Mouse (Mus musculus) gastrocnemius, adult 18-20 months (tissue): Measurements from ENCODE around the gene Pcdh9. TPM values are rescaled to one million over a fixed set of nuclear protein-coding genes. Genes with fewer than 3 reads are reported as not detected.

Experiments
- DNase-seq: peaks from one replicate; pipeline ENCODE4 v3.0.0; 2021; ENCODE audit warnings: low spot score
- total RNA-seq, 2 experiments: library from RNA; stranded (reverse); gene quantifications; 2 replicates each; pipeline ENCODE4 v1.2.3; 2021

Gene Pcdh9
- total RNA-seq, 2 experiments from 2014 or later, result 0.25 to 0.40 TPM

DNA sequence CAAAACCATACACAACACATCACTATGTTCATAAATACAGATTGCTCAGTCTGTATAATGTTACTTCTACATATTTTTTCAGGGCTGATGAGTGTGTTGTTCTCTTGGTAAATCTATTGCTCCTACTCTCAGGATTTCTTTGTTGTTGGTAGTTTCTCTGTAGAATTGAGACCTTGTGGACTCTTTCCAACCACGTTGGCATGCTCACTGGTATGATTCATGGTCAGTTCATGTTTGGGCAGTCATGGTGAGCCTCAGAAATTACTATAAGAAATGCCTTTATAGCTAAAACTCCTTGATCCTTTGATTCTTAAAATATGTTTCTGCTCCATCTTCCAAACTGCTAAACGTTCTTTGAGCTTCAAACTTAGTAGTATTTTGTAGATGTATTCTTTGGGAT lies 326.1 kb downstream of the Pcdh9 start:
- DNase-seq, result no peak

DNA sequence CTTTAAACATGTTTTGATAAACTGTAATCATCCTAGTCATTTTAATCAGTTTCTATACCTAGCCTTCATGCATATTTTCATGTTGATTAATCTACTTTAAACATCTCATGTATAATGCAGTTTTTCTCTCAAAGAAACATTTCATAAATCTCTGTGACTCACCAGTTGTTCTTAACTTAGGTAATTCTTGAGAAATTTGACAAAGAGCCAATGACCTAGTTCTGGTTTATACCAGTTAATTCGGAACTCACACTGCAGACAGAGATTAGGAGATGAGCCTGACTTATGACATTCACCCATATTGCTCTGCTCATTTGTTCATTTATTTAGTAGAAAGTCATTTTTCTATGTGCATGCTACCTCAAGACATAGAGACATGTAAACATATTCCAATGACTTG lies 328.9 kb downstream of the Pcdh9 start:
- DNase-seq, result no peak

DNA sequence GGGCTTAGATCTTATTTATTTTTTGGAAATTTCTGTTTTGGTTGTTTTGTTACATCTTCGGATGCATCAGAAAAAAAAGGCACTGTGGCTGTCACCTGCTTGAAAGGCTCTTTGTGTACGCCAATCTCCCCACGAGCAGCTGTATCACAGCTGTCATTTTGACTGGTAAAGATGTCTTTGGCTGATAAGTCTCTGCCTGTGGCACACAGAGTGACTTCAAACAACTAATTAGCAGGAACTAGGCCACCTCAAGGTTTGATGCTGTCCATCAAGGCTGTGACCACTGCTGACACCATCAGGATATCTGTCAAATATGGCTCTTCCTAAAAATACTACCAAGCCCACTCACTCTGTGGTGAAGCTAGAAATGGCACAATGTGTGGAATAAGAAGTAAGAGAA lies 336.7 kb downstream of the Pcdh9 start:
- no peak for DNase-seq

DNA sequence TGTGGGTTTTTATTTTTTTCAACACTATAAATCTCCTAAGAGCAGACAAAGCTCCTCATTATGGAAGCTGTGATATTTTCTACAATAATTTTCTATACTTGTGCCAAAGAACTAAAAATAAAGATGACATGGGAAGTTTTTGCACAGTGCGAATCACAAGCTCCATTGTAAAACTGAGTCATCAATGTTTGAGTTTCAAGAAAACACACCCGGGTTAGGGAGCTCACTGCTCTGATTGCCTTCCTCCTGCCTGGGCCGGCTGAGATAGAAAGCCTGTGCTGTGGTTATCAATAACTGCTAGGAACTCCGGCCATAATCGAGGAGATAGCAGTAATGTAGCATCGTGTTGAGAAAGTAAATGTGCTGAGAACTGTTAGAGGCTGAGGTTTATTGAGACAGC lies 344.9 kb downstream of the Pcdh9 start:
- DNase-seq, result no peak

DNA sequence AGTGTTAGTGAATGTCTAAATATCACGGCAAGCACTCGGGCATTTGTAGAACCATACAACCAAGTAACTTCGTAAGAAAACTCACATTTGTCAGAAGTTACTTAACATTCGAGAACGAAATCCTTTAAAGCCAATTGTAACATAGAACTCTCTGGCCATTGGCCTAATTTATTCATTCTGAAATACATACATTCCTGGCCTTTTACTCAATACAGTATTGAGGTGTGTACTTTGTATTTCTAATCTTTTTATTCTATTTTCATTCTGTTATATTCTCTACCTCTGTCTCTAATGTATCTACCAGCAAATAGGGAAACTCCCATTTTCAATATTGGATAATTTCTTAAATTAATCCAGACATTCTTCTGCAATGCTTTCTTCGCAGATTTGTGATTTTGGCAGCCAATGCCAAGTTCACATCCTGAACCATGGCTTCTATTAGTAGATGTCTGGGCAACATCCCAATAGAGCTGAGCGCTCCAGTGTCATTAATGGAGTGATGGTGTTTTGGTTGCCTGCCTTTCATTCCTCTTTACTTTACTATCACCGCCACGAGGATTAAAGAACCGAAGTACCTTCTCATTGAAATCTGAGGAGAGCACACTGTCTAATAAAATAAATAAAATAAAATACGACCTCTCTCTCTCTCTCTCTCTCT lies 346.4 kb downstream of the Pcdh9 start:
- peak; percentile 5 for DNase-seq

DNA sequence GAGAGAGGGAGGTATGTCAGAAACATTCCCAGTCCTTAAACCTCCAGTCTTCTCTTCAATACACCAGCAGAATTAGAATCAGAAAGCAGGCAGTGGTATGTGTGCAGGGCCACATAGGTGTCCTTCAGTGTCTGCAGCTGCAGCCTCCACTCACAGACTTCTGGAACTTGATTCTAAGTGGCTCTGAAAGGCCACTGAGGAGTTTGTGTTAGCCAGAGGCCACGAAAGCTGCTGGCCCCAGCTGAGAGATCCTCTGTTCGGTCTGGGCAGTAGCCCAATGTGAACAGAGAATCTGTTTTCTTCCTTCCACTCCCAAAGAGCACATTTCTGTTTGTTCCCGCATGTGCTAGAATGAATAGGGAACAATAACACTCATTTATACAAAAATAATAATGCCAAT lies 346.9 kb downstream of the Pcdh9 start:
- DNase-seq, result peak; percentile 15

DNA sequence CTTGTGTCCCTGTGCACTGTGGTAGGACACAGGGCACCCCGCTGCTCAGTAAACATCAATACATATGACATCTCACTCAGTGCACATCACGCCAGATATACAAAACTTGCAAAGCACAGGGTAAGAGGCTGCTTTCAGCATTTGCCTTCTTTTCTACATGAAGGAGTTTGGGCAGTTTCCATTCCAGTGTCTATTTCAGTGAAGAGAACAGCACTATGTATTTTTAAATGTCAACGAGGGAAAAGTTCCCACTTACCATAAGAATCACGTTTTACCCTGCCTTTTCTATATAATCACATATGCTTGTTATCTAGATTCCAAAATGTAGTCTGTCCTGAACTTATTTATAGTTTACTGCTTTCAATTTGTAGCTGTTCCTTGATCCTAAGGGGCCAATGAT lies 355.6 kb downstream of the Pcdh9 start:
- no peak for DNase-seq

DNA sequence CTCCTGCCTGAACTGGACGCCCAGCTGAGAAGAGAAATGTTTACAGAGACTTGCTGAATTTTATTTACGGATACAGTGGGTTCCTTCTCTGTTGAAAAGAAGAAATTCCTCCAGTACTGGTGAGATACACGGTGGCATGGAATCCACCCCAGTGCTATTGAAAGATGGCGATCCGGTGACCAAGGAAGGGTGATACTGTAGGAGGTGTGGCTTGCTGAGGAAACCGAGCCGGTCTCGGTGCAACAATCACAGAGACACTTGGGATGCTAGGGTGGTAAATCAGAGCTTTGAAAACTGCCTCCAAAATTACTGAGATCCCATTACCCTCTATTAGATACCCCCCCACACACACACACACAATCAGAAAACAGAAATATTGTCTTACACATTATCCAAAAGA lies 367.0 kb downstream of the Pcdh9 start:
- no peak for DNase-seq

DNA sequence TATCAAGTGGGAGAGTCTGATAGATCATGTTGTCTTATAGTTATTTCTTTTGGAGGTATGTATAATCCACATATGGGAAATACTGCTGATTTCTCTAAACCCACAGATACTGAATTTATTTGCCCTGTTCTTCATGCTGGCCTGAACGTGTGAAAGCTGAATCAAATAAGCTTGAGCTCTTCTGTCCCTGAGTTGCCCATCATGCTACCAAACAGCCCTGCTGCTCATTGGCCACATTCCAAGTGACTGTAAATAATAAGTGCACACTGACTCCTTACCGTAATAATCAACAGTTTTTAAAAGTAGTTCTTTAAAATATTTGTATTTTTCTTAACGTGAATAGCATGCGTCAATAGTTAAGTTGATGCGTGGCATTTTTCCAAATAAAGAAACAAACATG lies 370.3 kb downstream of the Pcdh9 start:
- DNase-seq, result no peak

DNA sequence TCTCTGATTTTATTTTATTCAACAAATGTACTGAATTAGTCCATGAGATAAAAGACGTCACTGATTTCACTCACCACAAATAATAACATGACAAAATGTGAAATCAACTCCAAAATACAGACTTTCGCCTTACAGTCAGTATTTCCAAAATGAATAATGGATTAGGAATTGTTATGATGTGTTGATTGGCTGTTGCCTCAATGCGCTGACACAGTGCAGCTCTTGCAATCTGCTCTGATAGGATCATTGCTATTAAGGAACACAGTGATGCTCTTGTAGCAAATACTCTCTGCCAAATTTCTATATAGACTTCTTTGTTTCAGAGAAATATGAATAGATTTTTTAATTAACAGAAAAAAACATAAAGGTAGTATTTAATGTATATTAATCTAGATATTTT lies 373.8 kb downstream of the Pcdh9 start:
- no peak for DNase-seq

DNA sequence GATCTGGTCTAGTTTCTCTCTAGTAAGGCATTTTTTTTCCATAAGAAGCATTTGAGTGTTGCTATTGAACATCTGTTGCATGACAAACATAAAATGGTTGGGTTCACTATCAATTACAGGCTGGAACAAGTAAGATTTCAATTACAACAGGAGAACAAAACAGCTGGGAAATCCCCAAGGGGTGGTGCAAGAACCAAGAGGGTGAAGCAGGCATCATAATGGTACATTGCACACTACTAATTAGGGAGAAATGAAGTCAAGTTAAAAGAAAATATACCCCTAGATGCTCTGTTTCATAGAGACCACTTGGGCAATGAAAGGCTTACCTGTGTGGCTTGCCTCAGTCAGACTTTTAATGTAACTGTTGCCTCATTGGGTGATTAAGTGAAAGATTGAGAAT lies 384.4 kb downstream of the Pcdh9 start:
- no peak for DNase-seq

DNA sequence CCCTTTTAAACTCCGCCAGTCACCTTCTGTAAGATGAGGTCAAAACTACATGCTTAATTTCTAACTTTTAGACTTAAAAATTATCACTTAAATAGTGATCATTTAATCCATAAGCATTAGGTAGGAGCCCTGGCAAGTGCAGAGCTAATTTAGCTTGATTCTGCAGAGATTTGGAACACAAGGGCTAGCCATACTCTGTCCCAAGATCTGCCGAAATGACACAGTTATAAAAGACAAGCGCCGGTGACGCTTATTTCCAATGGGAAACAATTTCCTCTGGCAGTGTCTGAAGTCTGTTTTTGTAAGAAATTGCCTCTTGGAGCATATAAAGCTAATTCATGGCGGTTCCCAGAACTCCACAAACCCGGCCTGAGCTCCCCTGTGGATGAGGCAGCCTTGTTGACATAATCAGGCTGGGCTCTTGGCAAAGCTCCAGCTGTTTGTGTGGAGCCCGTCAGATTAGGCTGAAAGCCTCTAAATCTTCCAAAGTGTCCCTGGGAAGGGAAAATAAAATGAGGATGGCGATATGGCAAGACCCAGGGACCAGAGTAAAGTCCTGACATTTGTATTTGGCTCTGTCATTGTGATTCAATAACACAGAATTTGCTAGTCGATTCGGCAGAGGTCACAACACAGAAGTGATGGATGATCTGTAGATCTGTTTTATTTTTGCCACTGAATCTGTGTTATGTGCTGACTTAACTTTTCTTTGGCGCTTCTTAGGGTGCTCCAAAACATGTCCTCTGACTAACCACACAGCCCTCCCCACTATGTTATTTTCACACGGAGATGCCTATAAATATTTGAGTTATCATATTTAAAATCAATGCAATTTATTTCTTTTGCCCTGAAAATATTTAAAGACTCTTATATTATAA lies 391.4 kb downstream of the Pcdh9 start:
- peak; percentile 18 for DNase-seq

DNA sequence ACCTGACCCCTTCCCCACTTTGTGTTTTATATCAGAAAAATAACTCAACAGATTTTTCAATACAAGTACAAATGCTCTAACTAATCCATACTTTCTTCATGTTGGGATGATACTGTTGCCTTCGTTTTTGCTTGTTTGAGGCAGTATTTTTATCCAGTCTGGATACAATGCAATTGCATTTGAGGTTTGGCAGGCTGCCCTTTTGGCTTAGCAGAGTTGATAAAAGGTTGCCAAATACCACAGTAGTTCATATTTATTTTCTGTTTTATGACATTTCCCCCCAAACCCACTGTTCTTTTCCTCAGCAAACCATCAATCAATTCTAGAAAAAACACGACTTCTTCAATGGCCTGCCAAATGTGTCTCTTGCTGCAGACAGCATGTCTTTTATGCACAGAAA lies 415.5 kb downstream of the Pcdh9 start:
- DNase-seq, result no peak

DNA sequence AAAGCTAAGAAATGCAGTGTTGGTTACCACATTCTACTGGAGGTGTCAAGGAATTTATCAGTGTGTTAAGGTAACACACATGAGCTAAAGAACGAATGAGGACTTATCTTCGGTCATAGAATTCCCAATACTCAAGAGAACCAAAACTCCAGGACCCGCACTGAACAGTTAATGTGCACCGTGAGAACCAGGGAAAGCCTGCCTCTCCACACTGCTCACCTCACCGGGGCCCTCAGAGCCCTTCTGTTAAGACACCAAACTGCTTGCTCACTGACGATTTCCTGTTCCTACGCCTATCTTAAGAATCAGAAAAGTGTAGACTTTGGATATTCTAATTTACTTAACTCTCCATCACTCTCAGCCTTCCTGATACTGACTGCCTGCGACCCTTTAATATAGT lies 418.0 kb downstream of the Pcdh9 start:
- DNase-seq, result no peak

DNA sequence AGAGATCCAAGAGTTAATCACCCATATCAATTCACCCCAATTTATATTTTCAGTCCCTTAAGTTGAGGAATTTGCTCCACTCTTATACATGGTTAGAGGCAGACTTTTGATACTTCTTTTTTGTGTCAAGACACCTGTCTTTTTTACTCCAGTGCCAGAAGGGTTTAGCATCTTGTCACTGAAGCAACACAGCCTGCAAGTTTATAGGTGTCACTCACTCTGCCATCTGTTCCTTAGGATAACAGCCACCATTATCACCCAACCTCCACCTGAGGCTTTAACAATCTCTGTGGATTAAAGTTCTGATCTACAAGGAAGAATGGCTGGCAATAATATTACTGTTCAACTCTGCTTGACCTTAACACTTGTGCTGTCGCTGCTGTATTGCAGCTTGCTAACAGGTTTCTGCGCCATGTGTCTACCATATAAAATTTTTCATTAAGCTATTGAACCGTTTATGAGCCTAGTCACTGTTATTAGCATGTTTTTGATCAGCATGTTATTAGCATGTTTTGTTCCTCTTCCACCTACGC lies 427.1 kb downstream of the Pcdh9 start:
- DNase-seq, result no peak

DNA sequence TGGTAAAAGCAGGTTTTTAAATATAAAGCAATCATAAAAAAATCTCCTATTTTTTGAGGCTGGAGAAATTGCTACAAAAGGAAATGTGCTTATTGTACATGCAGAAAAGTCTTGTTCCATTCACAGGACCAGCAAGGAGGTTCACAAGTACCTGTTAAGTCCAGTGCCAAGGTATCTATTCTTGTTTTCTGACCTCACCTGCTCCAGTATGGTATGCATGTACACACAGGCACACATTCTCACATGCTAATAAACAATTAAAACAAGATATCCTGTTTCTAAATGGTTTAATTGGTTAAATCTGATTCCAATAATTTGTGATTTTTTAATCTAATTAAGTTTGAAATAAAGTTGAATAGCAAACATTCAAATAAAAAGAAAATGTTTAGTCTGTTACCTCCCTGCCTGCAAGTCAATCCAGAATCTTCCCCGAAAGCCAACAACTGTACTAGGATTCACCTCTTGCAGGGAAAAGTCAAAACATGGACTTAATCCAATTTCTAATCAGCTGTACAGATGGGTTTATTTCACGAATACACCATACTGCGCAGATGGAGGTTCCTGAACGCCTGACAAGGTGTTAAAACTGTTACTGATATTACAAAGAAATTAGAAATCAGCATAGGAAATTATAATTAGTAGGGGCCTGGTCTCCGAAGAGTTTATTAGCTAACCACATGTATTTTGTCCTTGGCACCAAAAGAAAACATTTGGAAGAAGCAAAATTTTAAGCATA lies 439.4 kb downstream of the Pcdh9 start:
- DNase-seq, result no peak

DNA sequence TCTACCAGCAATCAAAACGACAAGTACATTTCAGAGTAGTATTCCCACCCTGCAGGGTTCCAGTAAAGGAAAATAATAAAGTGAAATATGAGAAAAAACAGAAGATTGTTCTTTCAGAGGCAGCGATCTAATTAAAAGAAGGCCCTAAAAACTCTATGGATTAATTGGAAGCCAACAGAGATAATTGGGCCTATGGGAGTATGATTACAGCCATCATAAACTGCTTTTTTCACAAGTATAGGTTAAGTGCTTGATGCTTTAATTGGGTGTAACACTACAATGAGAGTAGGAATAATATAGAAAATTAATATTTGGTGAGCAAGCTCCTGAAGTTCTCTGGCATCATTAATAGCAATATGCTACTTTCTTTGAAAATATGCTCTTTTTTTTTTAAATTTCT lies 448.6 kb downstream of the Pcdh9 start:
- no peak for DNase-seq

DNA sequence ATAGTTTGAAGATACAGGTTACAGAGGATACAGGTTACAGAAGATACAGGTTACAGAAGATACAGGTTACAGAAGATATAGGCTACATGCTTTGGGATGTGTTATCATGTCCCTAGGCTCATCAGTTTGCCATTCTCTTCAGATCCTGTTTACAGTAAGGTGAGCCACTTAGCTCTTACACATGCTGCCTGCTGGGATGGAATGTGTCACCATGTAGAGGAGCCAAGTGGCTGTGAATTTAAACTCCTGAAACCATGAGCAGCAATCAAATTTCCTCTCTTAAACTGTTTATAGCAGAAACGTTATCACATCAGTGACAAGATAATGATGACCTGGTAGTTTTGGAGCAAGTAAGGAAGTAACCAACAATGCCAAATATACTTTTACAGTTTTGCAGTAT lies 453.3 kb downstream of the Pcdh9 start:
- DNase-seq, result no peak

DNA sequence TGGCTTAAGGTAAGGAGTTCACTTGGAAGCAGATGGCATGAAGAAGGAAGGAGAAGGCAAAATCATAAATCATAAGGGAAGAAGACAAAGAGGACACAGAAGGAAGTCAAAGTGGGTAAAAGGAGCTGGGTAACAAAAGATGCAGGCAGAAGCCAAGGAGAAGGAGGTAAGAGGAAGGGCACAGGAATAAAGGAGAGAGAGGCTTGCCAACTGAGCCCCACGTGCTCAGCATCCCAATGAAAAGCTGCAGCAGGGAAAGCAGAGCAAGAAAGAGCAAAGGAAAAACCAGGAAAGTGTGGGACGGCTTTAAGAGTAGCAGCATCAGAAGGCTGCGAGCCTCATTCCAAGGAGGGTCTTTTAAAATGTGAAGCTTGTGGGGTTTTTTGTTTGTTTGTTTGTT lies 473.7 kb downstream of the Pcdh9 start:
- DNase-seq, result no peak

DNA sequence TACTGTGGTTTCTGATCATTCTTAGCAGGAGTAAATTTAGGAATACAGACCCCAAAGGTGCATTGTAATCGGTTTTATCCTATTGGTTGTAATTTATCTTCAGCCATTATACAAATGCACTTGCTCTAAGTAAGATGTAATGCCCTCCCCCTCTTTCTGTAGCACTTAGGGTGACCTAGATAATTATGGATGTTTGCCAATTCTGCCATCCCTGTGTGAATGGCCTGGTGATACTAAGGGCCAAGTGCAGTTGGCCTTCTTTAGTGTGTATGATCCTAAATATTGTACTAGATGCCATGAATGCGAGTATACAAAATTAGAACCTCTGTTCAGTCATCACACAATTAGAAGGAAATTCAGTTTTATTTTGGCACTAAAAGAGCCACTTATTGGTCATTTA lies 475.0 kb downstream of the Pcdh9 start:
- no peak for DNase-seq

DNA sequence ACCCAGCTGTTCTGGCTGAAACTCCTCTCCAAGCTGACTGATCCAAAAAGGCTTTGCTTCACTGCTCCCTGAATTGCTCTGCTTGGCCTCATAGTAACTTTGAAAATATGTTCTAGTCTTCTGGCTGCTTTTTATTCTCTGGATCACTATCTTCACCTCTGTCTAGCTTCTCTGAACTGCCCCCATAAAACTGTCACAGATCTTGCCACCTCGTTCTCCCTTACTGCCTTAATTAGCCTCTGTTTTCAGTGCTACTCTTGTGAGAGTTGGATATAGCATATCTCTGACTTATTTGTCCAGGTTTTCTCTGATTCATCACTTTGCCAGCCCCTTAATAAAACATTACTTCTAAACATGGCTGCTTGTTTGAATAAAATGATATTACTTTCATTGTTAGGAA lies 481.2 kb downstream of the Pcdh9 start:
- DNase-seq, result no peak

DNA sequence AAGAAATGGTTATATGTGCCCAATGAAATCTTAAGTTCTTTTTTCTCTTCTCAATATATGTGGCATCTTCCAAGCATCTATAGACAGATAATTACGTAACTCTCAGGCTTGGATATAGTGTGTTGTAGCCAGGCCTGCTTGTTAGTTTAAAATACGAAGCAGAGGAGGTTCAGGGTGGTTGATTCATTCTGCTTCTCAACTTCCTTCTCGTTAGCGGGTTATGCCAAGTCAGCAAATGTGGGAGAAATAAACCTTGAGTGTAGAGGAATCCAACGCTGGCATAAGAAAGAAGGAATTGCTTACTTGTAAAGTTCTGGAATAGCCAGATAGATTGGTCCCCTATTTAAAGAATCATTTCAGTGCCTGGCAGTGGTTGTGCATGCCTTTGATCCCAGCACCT lies 482.7 kb downstream of the Pcdh9 start:
- no peak for DNase-seq
